Mouse (Mus musculus) gastrocnemius, adult 2 months (tissue): Measurements from ENCODE around the gene Zfp36l3. TPM values are rescaled to one million over a fixed set of nuclear protein-coding genes. Genes with fewer than 3 reads are reported as not detected.
A peak's percentile ranks its signal among the peaks of the same experiment; 100 is the strongest.
"Not testable (repeated sequence)": the region's sequence is repeated elsewhere in the genome, so short reads cannot be mapped to it uniquely, and the experiment has no call there.

Experiments
- DNase-seq: peaks from one replicate; pipeline ENCODE4 v3.0.0; 2022
- H3K27ac ChIP-seq: fragments of 200-600 bp; 2 replicates; pipeline ENCODE4 v1.8.1; 2022; ENCODE audit warnings: mild to moderate bottlenecking
- H3K4me3 ChIP-seq: fragments of 200-600 bp; 2 replicates; pipeline ENCODE4 v1.8.1; 2022; ENCODE audit warnings: mild to moderate bottlenecking, moderate library complexity
- CTCF ChIP-seq: fragments of 200-600 bp; IDR thresholded peaks from 2 replicates; pipeline ENCODE4 v1.8.1; 2022; ENCODE audit warnings: antibody characterized with exemption, mild to moderate bottlenecking, moderate library complexity
- intact Hi-C: fragments of 180-260 bp; cut with DNase I; formaldehyde crosslinking; loops from one replicate; pipeline ENCODE4 v1.15.1; 2025
- long read RNA-seq, 2 experiments: library from polyadenylated mRNA; stranded (forward); transcript quantifications; one replicate each; pipeline ENCODE4 v2.0.0; 2021
- total RNA-seq, 2 experiments: library from RNA; stranded (reverse); gene quantifications; 2 replicates each; pipeline ENCODE4 v1.2.3; 2021

Gene Zfp36l3
- not detected for total RNA-seq
- long read RNA-seq, experiment 1: 0 reads
- long read RNA-seq, experiment 2: 0 reads

- Histone ChIP-seq H3K27ac (no peak within 1 kb of the TSS), H3K4me3 (no peak within 1 kb of the TSS)
- no peak for DNase-seq
- intact Hi-C loops: no loop called here
- no peak for TF ChIP-seq CTCF
These were observed at the start of gene Zfp36l3 for GRCm38 (mm10) chrX:53776276-53776675. TSS of gene Zfp36l3 (minus strand) at chrX:53776394.

DNA sequence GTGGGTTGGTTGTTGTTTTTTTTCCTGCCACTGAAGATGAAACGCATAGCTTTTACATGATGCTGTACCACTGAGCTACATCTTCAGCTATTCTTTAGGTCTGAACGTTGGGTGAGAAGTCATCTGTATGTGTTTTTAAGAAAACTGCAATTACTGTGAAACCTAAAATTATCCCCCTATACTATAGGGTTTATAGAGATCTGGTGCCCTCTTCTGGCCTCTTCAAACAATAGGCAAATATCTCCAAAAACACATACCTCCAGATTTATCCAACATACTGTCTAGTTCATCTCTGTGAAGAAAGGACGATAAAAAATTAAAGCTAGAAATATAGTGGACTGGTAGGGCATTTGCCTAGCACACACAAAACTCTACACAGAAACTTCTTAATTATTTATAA is 22.9 kb upstream of the Zfp36l3 start:
- Histone ChIP-seq H3K27ac (no peak overlapping the region), H3K4me3 (no peak overlapping the region)
- intact Hi-C loops: no loop called here
- DNase-seq: no peak
- TF ChIP-seq CTCF: 0 out of 2 replicates have a peak, but pooled peaks have one; percentile 12

GRCm38 (mm10) chrX:53797519-53797918 is 21.3 kb upstream of the Zfp36l3 start, which contains the start of gene Xlr:
TSS of gene Xlr (minus strand) at chrX:53797706.
- intact Hi-C loops, DNase-seq, H3K27ac ChIP-seq, H3K4me3 ChIP-seq: not testable (repeated sequence)

DNA sequence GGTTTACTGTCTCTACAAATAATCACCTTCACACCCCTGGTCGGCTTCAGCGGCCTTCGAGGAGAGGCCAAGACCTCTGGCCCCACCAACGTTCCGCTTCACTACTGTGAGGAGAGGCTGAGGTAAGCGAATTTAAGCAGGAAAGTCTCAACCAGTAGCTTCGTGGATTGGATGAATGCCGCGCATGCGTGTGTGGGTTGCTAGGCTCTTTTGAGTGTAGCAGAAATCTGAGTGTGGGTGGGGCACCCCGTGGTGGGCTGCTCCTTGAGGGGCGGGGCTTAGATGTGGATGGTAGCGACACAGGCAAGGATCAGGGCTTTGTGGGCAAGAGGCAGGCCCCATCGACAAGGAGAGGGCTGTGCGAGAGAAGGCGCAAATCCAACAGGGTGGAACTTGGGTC is 18.5 kb downstream of the Zfp36l3 start, which contains the start of gene 1700013H16Rik:
1700013H16Rik (minus strand) TSS at position 96 of the 400 bp plus-strand sequence.
- Histone ChIP-seq H3K27ac (no peak within 1 kb of the TSS), H3K4me3 (no peak within 1 kb of the TSS)
- no peak for DNase-seq
- TF ChIP-seq CTCF: no peak
- intact Hi-C loops: no loop called here

GRCm38 (mm10) chrX:53752851-53753250 is 23.3 kb downstream of the Zfp36l3 start:
- intact Hi-C loops: no loop called here
- no peak overlapping the region for H3K27ac ChIP-seq
- TF ChIP-seq CTCF: no peak
- no peak overlapping the region for H3K4me3 ChIP-seq
- DNase-seq: no peak

- no peak for TF ChIP-seq CTCF
- intact Hi-C loops: no loop called here
These were observed 47.2 kb downstream of the Zfp36l3 start for GRCm38 (mm10) chrX:53728967-53729366.

GRCm38 (mm10) chrX:53724596-53724995 is 51.6 kb downstream of the Zfp36l3 start, which contains the start of gene 4930502E18Rik:
TSS of gene 4930502E18Rik (plus strand) at chrX:53724826.
- intact Hi-C loops: no loop called here
- Histone ChIP-seq H3K4me3 (no peak within 1 kb of the TSS), H3K27ac (no peak within 1 kb of the TSS)
- no peak for TF ChIP-seq CTCF
- no peak for DNase-seq

More at GRCm38 (mm10) chrX:53728967-53729366, 47.2 kb downstream of the Zfp36l3 start:
- H3K27ac ChIP-seq: no peak overlapping the region
- DNase-seq: no peak
- H3K4me3 ChIP-seq: no peak overlapping the region

Other genes with a start within 250 kb of the Zfp36l3 start
- gene Rtl8c, start 168.4 kb downstream of the Zfp36l3 start, total RNA-seq: 1 to 10 TPM; 3.7 to 9.0 TPM
- not detected for gene Gm14597, start 167.4 kb downstream of the Zfp36l3 start, total RNA-seq
- gene Rtl8a, start 132.7 kb downstream of the Zfp36l3 start, total RNA-seq: 10 to 100 TPM; 55.5 to 73.8 TPM
- gene Rtl8b, start 106.0 kb downstream of the Zfp36l3 start, total RNA-seq: 10 to 100 TPM; 45.0 to 50.7 TPM
- not detected for gene 4930502E18Rik, start 51.6 kb downstream of the Zfp36l3 start, total RNA-seq
- not detected for gene 1700013H16Rik, start 18.6 kb downstream of the Zfp36l3 start, total RNA-seq
- gene Xlr, start 21.3 kb upstream of the Zfp36l3 start, total RNA-seq: under 1 TPM; 0.23 to 0.70 TPM